Mouse (Mus musculus): ENCODE results near the gene Aurkb.

Aurkb gene

GRCm38 (mm10) chr11:69036486-69037230 lies 8.8 kb upstream of the Aurkb start:
- DNase-seq (ENCODE audit: low spot score) = peak; percentile 90

DNA sequence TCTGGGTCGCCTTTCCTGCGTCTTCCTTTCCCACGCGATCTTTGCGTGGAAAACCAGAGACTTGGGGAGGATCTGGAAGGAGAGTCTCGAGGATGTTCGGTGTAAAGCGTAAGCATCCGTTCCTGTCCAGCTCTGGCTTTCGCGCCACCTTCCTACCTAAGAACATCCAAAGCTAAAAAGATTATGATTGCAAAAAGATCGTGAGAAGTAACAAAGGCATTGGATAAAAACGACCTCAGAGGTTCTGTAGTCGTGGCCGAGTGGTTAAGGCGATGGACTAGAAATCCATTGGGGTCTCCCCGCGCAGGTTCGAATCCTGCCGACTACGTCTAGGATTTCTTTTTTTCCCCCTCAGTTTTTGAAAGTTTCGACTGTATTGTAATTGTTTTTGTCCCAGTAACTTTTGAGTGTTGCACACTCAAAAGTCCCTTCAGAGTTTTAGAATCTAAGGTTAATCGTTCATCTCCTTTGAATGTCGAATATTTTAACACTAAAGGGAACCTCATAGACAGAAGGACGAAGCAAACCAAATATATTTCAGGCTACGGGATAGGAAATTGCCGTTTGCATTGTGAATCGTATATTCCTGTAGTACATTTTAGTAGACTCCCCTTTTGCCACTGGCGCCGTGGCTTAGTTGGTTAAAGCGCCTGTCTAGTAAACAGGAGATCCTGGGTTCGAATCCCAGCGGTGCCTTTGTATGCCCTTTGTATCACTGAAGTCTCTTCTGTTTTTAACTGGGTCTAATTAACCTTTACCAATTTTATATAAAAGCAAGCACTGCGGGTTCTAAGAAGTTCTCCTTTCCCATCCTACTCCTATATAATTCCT lies 8.0 kb upstream of the Aurkb start:
- peak; percentile 90 for DNase-seq (ENCODE audit: low spot score)

- no peak for DNase-seq (ENCODE audit: low spot score)
Measured at GRCm38 (mm10) chr11:69038173-69038572, 7.3 kb upstream of the Aurkb start.

- no peak for DNase-seq (ENCODE audit: low spot score)
Measured at GRCm38 (mm10) chr11:69046395-69046774, 938 bp downstream of the Aurkb start.

DNA sequence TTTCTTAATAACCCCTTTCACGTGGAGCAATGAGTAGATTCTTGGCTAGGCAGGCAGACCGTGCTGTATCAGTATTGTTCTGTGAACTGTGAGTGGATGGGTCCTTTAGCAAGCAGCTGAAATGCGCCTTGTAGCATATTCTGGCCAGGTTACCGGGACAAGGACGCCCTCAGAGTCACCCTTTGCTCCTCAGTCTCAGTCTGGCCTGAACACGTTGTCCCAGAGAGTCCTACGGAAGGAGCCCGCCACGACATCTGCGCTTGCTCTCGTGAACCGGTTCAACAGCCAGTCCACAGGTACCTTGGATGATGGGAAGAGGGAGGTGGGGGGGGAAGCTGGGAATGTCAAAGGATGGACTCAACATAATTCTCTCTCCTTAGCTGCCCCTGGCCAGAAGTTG lies 2.1 kb downstream of the Aurkb start:
- no peak for DNase-seq (ENCODE audit: low spot score)

- DNase-seq (ENCODE audit: low spot score) = no peak
Measured at GRCm38 (mm10) chr11:69048151-69048550, 2.7 kb downstream of the Aurkb start.

- no peak for DNase-seq (ENCODE audit: low spot score)
Measured at GRCm38 (mm10) chr11:69050748-69051147, 5.3 kb downstream of the Aurkb start.

DNA sequence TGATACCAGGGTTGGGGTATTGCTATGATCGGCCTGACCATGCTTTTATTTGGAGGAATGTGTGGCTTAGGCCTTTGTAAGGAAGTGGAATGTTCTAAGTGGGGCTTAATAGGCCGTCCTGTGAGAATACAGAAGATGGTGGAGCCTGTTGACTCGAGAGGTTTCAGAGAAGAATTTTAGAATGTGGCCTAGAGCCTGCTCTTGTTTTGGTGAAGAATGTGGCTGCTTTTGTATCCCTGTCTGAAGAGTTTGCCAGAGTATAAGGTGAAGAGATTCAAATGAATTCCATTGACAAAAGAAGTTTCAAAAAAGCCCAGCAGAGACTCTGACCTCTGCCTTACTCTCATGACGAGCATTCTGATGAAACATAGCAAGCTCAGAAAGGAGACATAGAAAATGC lies 6.3 kb downstream of the Aurkb start:
- no peak for DNase-seq (ENCODE audit: low spot score)

DNA sequence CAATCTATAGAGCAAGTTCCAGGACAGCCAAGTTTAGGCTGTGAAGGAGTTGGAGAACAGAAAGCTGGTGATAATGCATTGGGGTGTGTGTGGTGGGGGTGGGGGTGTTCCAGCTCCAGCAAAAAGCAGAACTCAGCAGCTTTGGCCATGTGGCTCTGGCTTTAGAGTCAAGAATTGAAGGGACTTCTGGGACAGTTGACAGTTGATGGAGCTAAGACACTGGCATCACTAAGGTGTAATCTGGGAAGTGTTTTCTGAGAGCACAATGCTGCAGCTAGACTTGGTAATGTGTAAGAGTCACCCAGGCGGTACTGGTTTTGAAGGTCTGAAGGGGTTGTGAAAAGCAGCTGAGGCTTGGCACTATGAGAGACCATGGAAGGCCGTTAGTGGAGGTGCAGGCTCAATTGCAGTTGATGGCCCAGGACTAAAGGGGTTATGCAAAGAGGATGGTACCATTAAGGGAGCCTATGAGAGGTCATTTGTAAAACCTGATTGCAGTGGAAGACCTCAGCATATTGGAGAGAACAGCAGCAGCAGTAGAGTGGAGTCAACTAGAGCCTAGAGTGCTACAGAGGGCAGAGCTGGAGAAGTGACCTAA lies 7.5 kb downstream of the Aurkb start:
- no peak for DNase-seq (ENCODE audit: low spot score)

DNA sequence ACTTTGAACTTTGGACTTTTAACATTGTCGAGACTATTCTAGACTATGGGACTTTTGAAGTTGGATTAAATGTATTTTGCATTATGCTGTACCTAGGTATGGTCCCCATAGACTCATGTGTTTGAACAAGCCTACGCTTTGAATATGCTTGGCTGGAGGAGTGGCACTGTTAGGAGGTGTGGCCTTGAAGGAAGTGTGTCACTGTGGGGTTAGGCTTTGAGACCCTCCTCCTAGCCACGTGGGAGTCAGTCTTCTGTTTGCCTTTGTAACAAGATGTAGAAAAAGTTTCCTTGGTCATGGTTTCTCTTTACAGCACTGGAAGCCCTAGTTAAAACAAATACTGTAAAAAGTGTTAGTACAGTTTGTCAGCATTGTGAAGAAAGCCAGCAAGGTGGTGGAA lies 8.4 kb downstream of the Aurkb start:
- DNase-seq (ENCODE audit: low spot score) = no peak

DNA sequence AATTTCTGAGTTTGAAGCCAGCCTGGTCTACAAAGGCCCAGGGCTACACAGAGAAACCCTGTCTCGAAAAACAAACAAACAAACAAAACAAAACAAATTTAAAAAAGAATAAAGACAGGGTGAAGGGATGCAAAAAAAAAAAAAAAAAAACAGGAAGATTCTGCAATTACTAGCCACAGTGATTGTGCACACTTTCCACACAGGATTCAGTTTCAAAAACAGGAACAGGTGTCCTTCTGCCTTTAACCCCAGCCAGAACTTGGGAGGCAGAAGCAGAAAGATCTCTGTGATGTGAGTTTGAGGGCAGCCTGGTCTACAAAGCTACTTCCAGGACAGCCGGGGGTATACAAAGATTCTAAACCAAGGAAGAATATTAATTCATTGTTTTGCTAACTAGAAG lies 12.8 kb downstream of the Aurkb start:
- no peak for DNase-seq (ENCODE audit: low spot score)

DNA sequence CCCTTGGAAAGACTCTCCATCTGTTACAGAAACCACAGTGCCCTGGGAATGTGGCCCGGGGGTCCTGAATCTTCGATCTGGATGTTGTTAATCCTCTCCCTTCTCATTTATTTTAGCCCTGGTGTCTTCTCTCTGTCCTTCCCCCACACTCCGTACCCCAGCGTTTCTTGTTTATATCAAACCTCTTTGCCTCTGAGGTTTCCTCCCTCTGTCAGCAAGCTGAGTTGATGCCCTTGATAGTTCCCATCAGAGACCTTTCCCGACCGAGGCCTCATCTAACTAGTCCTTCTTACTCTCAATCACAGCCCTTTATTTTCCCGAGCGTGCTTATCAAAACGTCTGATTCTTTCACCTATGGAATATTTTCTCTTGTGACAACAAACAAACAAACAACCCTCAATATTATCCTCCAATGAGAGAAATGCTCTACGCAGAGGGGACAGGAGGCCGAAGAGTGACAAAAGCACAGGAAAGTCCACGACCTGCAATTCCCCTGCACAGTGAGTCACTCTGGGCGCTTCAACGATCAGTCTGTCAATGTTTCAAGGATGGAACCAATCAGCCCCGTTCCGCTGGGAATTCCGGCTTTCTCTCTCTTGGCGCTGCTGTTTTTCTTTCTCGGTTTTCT lies 13.4 kb downstream of the Aurkb start:
- DNase-seq (ENCODE audit: low spot score) = no peak

- DNase-seq (ENCODE audit: low spot score) = peak; percentile 94
Measured at GRCm38 (mm10) chr11:69059357-69059974, 14.0 kb downstream of the Aurkb start, which contains the start of gene Borcs6. Borcs6 (plus strand) TSS chr11:69059717.

DNA sequence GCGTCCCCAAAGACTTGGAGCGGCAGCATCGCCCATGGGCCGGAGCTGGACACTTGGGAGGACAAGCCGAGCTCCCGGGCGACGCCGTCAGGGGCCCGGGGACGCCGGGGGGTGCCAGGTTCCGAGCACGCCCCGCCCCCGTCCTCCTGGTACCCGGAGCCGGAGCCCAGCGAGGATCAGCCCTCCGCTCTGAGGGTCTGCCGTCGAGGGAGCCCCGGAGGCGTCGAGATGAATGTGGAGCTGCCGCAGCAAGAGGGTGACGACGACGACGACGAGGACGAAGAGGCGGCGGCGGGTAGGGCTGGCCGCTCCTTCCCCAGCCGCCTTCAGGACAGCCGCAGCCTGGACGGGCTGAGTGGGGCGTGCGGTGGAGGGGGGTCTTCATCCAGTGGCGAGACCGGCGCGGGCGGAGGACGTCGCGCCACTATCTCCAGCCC lies 14.5 kb downstream of the Aurkb start:
- no peak for DNase-seq (ENCODE audit: low spot score)

DNA sequence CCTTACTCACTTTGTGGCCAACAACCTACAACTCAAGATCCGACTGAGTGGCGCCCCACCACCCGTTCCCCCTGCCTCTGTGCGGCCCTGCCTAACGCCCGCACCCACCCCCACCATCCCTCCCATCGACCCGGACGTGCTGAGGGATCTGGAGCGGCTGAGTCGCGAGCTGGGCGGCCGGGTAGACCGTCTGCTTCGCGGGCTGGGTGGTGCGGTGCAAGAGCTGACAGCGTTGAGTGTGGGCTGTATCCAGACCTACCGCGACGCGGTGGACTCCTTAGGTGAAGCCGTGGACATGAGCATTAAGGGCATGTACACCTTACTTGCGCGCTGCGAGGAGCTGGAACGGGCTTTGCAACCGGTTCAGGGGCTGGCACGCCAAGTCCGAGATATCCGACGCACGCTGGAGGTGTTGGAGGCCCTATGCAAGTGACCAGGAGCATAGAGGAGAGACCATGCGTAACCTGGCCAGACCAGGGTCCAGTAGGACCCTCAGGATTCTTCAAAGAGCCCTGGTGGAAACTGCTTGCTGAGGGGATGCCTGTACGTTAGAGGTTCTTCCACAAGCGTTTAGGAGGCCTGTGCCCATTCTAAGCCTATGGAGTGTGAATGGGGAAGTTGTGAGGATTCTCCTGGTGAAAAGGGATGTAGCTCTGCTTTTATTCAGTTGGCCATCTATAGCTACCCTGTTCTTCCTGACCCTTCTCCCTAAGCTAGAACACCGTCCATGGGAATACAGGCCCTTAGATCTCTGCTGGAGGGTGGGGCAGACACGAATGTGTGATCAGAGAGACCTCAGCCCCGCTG lies 15.2 kb downstream of the Aurkb start:
- no peak for DNase-seq (ENCODE audit: low spot score)

- no peak for DNase-seq (ENCODE audit: low spot score)
Measured at GRCm38 (mm10) chr11:69061255-69061912, 15.9 kb downstream of the Aurkb start.

GRCm38 (mm10) chr11:69062194-69062760 lies 16.8 kb downstream of the Aurkb start:
- DNase-seq (ENCODE audit: low spot score) = peak; percentile 76

GRCm38 (mm10) chr11:69062761-69063224 lies 17.3 kb downstream of the Aurkb start:
- DNase-seq (ENCODE audit: low spot score) = peak; percentile 94

GRCm38 (mm10) chr11:69063413-69064201 lies 18.2 kb downstream of the Aurkb start:
- peak; percentile 73 for DNase-seq (ENCODE audit: low spot score)

All from c-Kit-positive CD71-positive TER-119-positive erythroid progenitor cells, embryonic 14.5 days (primary cell).